Mouse (Mus musculus): Measurements from ENCODE around the gene Llgl2.
"Not testable (repeated sequence)": the region's sequence is repeated elsewhere in the genome, so short reads cannot be mapped to it uniquely, and the experiment has no call there.

Llgl2 gene

DNA sequence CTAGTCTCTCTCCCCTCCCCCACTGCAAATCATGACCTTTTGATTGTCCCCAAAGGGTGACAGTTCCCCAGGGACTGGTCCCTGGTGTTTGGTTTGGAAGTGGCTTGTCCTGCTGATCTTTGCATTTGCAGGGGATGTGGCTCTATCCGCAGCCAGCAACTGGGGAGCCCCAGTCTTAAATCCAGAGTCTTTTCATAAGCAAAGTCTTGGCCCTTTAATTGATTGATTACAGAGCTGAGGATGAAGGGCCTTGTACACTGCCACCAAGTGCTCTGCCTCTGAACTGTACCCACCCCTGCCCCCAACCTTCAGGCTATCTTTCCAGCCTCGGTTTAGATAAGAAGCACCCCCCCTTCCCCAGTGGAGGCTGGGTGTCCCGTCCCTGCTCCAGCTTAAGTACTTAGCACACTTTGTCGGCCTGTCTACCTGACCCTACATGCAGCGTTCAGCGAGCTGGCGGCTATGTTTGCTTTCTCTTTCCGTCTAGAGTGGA lies 9.2 kb downstream of the Llgl2 start:
- DNase-seq (ENCODE audit: low spot score), result no peak

- no peak for DNase-seq (ENCODE audit: low spot score)
These were observed 10.2 kb downstream of the Llgl2 start for GRCm38 (mm10) chr11:115834033-115834432.

- peak; percentile 43 for DNase-seq (ENCODE audit: low spot score)
These were observed 13.0 kb downstream of the Llgl2 start for GRCm38 (mm10) chr11:115836656-115837395.

DNA sequence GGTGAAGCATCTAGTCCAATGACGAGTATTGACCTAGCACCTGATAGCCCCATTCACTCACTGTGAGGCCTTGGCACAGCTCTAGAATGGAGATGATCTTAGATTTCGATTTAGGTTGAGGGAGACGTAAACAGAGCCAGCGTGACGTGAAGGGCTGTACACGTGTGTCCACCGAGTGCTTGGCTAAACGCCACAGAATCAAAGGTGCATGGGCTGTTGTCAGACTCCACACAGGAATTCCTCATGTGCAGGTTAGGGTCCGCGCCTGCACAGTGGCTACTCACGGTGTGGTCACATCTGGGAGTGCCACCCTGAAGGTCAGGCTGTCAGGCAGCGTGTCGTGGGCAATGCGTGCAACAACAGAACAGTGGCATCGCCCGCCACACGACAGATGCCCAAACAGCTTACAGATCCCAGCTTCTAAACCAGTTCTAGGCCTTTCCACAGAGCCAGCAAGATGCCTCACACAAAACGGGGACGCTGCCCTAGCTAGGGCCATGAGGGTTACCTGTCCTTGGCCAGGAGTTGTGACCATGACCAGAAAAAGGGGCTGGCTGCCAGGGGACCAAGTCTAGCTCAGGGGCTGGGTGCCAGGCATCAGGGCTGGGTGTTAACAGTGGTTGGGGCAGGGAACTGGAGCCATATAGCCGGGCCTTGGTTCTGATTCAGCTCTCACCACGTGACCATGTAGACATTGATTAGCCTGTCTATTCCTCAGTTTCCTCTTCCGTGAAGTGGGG lies 13.9 kb downstream of the Llgl2 start:
- DNase-seq (ENCODE audit: low spot score), result no peak

DNA sequence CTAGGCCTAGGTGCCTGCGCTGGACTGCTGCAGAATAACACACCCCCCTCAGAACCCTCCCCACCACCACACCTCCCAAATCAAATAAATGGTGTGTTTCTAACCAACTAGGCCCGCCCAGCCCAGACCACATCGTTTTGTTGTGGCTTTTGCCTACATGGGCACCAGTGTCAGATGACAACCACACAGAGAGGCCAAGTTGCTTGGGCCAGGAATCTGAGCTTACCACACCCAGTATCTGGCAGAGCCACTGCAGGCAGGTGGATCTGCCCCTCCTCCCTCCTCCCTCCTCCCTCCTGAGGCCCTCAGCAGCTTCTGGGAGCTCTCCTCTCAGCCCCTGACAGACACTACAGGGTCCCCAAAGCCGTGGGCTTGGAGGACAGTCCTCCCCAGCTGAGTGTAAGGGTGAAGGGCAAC lies 15.1 kb downstream of the Llgl2 start:
- DNase-seq (ENCODE audit: low spot score), result no peak

- DNase-seq (ENCODE audit: low spot score), result no peak
These were observed 15.9 kb downstream of the Llgl2 start for GRCm38 (mm10) chr11:115839732-115840131.

- no peak for DNase-seq (ENCODE audit: low spot score)
These were observed 17.2 kb downstream of the Llgl2 start for GRCm38 (mm10) chr11:115841044-115841443.

GRCm38 (mm10) chr11:115841961-115842550 lies 18.2 kb downstream of the Llgl2 start:
- DNase-seq (ENCODE audit: low spot score), result no peak

DNA sequence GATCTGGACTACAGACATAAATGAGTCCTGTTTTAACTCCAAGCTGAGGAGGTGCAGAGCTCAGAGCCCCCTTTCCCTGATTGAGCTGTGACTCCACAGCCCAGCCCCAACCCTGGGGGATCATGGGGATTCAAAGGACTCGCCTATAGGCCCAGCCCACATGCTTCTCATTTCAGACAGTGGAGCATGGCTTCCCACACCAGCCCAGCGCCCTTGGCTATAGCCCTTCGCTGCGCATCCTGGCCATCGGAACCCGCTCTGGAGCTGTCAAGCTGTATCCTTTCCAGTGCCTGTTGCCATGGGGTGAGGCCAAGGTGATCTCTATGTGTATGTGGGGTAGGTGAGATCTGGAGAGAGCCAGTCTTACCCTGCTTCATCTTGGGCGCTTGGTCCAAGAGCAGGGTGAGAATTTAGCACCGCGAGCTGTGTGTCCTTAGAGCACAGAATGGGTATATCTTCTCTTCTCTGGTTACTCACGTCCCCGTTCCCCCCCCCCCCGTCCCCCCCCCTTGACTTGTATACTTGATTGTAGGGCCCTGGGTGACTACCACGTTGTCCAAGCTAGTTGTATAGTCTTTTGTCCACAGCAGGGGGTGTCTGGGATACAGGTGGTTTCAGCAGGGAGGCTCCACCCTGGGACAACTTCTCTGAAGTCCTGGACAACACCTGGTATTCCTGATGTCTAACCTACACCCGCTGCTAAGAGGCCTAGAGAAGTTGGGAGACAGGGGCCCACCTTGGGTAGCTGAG lies 19.5 kb downstream of the Llgl2 start:
- no peak for DNase-seq (ENCODE audit: low spot score)

DNA sequence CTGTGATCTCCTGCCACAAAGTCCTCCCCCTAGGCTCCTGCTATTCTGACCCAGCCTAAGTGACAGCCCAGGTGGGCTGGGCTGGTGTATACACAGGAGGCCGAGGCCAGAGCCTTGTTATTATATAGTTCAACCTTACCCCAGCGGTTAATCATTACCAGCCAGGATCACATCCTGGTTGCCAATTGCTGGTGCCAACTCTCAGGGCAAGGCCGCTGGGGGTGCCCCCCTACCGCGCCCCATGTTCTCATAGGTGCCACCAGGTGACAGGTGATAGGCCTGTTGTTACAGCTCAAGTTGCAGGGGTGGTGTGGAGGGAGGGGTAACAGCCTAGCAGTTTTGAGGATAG lies 20.0 kb downstream of the Llgl2 start:
- DNase-seq (ENCODE audit: low spot score), result no peak

DNA sequence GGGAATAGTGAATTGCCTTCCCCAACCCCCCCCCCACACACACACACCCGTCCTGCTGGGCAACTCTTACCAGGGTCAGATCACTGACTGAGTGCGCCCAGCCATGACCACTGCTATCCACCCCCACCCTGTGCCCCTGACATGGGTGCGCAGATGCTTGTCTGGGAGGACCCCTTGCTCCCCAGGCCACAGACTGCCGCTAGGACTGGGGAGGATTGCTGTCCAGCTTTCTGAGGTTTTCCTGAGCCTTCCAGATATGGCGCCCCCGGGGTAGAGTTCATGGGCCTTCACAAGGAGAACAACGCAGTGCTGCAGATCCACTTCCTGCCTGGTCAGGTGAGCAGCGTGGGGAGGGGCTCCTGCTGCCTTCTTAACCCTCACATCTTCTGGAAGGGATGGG lies 20.4 kb downstream of the Llgl2 start:
- DNase-seq (ENCODE audit: low spot score), result no peak

GRCm38 (mm10) chr11:115845819-115846218 lies 22.0 kb downstream of the Llgl2 start:
- DNase-seq (ENCODE audit: low spot score), result no peak

- DNase-seq (ENCODE audit: low spot score), result no peak
These were observed 30.8 kb downstream of the Llgl2 start for GRCm38 (mm10) chr11:115854674-115855073.

- DNase-seq (ENCODE audit: low spot score), result not testable (repeated sequence)
These were observed 33.3 kb downstream of the Llgl2 start for GRCm38 (mm10) chr11:115857146-115857545.

GRCm38 (mm10) chr11:115857936-115858335 lies 34.1 kb downstream of the Llgl2 start:
- DNase-seq (ENCODE audit: low spot score), result no peak

DNA sequence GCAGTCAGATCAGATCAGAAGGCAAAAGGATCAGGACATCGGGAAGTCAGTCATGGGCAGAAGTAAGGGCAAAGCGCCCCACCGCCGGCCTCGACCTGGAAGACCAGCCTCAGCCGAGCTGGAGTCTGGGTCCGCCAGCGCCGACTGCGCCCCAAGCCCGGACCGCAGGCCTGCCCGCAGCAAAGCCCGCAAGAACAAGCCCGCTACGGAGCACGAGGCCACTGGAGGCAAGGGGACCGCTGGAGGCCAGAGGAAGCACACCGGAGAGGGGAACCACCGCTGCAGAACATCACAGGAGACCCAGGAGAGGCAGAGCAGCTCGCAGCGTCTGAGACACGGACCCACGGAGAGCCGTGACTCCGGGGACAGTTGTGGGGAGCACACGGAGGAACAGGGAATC lies 34.5 kb downstream of the Llgl2 start, which contains the start of gene Myo15b:
Gene Myo15b, plus strand, starts transcription at position 53 of the 400 bp plus-strand sequence.
- no peak for DNase-seq (ENCODE audit: low spot score)

DNA sequence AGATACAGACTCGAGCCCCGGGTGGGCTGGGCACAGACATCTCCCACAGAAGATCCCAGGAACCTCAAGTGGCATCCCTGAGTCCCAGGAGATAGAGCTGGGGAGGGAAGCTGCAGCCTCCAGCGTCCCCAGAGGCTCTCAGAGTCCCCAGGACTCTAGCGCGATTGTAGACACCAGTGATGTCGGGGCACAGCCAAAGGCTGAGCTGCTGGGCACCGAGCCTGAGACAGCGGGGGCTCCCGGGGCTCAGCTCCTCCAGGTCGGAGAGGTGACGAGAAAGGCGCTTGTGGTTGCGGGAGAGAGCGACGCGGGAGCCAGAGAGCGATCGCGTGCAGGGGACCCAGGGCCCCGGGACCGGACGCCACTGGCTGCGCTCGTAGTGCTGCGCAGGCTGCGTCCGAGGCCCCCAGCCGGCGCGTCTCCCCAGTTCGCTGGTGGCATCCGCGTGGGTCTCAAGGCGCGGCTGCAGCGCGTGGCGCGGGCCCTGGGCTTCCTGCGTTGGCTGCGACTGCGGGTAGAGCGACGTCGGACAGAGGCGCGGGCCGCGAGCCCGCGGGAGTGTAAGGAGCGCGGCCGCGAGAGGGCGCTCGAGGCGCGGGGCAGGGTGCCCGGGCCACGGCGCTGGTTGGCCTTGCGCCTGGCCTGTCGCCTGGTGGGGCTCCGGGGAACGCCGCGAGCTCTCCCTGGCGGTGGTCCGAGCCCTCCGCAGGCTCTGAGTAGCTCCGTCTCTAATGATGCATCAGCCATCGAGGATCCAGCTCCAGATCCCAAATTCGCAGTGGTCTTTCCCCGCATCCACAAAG lies 35.5 kb downstream of the Llgl2 start:
- no peak for DNase-seq (ENCODE audit: low spot score)

DNA sequence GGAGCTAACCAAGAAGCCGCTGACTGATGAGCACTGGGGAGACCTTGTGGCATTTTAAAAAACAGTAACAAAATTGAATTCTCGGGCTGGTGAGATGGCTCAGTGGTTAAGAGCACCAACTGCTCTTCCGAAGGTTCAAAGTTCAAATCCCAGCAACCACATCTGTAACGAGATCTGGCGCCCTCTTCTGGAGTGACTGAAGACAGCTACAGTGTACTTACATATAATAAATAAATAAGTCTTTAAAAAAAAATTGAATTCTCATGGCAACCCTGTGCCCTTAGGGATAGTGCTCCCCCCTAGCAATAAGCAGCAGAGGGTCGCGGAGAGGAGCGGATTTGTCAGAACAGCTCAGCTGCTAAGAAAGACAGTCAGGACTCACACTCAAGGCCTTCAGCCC lies 40.0 kb downstream of the Llgl2 start:
- no peak for DNase-seq (ENCODE audit: low spot score)

GRCm38 (mm10) chr11:115869393-115869792 lies 45.5 kb downstream of the Llgl2 start:
- DNase-seq (ENCODE audit: low spot score), result peak; percentile 32

DNA sequence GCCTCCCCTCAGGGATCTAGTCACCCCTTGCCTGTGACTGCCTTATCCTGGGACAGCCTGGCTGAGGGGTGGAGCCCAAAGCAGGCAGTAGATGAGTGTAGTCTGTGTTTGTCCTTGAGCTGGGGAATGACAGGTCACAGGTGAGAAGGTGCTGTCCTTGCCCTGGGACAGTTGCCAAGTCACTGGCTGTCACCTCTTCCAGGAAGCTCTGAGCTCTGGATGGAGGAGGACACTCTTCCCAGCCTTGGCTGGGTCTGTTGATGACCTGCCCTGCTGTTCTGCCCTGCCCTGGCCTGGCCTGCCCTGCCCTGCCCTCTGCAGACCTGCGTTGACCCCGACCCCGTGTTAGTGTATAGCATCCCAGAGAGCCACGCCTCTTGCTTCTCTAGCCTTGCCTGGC lies 48.6 kb downstream of the Llgl2 start:
- no peak for DNase-seq (ENCODE audit: low spot score)

DNA sequence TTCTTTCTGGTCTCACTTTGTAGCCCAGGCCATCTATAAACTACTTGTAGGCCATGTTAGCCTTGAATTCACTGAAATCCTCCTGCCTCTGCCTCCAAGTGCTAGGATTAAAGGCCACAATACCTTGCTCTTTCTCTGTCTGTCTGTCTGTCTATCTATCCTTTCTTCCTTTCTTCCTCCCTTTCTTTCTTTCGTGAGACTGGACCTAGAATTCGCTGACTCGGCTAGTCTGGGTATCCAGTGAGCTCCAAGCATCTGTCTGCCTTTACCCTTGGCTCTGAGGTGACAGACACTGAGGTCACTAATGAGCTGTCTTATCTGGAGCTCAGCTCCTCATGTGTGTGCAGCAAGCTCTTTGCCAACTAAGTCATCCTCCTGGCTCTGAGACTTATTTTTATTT lies 52.1 kb downstream of the Llgl2 start:
- DNase-seq (ENCODE audit: low spot score), result no peak

Measured in MN1 (cell line).